Mouse (Mus musculus) spleen, adult 2 months (tissue): ENCODE measurements around the gene Terf2ip. TPM values are rescaled to one million over a fixed set of nuclear protein-coding genes. Genes with fewer than 3 reads are reported as not detected.

Experiments
- DNase-seq, 2 experiments: peaks; one replicate each; pipeline versions ENCODE4 v3.0.0 to v3.0.0-alpha.2; 2012 to 2021; ENCODE audit warnings: low spot score in 2 of 2, low read depth in 1 of 2
- H3K27ac ChIP-seq: fragments of 200-500 bp; 2 replicates; pipeline ENCODE4 v1.5.1; 2012; ENCODE audit warnings: low read length, inconsistent platforms; ENCODE audit not compliant: insufficient read depth
- H3K27me3 ChIP-seq: fragments of 200-500 bp; 2 replicates; pipeline ENCODE4 v1.6.1; 2012; ENCODE audit warnings: mild to moderate bottlenecking, moderate library complexity, low read length, inconsistent platforms; ENCODE audit not compliant: control insufficient read depth, insufficient read depth
- H3K36me3 ChIP-seq: fragments of 200-500 bp; 2 replicates; pipeline ENCODE4 v1.6.1; 2012; ENCODE audit warnings: mild to moderate bottlenecking, low read length, inconsistent platforms; ENCODE audit not compliant: control insufficient read depth, insufficient read depth
- H3K4me1 ChIP-seq: fragments of 200-500 bp; 2 replicates; pipeline ENCODE4 v1.6.1; 2011; ENCODE audit warnings: inconsistent platforms; ENCODE audit not compliant: control insufficient read depth, insufficient read depth, insufficient read length
- H3K4me3 ChIP-seq: fragments of 200-500 bp; 2 replicates; pipeline ENCODE4 v1.5.1; 2011; ENCODE audit warnings: mild to moderate bottlenecking, inconsistent platforms; ENCODE audit not compliant: insufficient read depth, insufficient read length; ENCODE audit errors: extremely low read depth
- CTCF ChIP-seq: fragments of 200-500 bp; IDR thresholded peaks from 2 replicates; pipeline ENCODE4 v1.5.1; 2011; ENCODE audit warnings: mild to moderate bottlenecking, inconsistent platforms; ENCODE audit not compliant: insufficient read depth, insufficient read length, insufficient replicate concordance; ENCODE audit errors: extremely low read depth
- POLR2A ChIP-seq: fragments of 200-500 bp; IDR thresholded peaks from 2 replicates; pipeline ENCODE4 v1.6.1; 2011; ENCODE audit warnings: low read depth, low read length, inconsistent platforms
- WGBS: fragments of 180-500 bp; shearing (Covaris S2); methylation state at CpG from one replicate; pipeline ENCODE4 v1.1.7; 2018; 5-methylcytosine and 5-hydroxymethylcytosine counted together
- polyA plus RNA-seq: library from polyadenylated mRNA; depleted of rRNA; stranded (reverse); fragments of >200 nt; gene quantifications from 2 replicates; pipeline ENCODE4 v1.2.3, GENCODE M21; 2012

Gene Terf2ip
- polyA plus RNA-seq, 1 experiment, result 6.9 TPM

GRCm38 (mm10) chr8:112005601-112006000 lies 5.6 kb upstream of the Terf2ip start:
- DNase-seq, result no peak
- 93% methylated on average over 6 of the region's 6 CpGs for WGBS
- Histone ChIP-seq H3K4me1 (no peaks in the 10 kb centered on the region), H3K27ac (no peak overlapping the region), H3K27me3 (no peaks in the 10 kb centered on the region), H3K4me3 (no peak overlapping the region), H3K36me3 (peaks cover 35% of the 10 kb centered on the region)
- no peak for TF ChIP-seq CTCF
- no peak for TF ChIP-seq POLR2A

GRCm38 (mm10) chr8:112007669-112008068 lies 3.5 kb upstream of the Terf2ip start:
- no peaks in the 10 kb centered on the region for H3K27me3 ChIP-seq
- no peak for DNase-seq
- TF ChIP-seq CTCF (no peak), POLR2A (no peak)
- no peak overlapping the region for H3K4me3 ChIP-seq
- H3K27ac ChIP-seq, result no peak overlapping the region
- H3K4me1 ChIP-seq, result peaks cover 4% of the 10 kb centered on the region; the same call in 1 of the 2 replicates
- H3K36me3 ChIP-seq, result peaks cover 16% of the 10 kb centered on the region
- WGBS, result 86% methylated on average over 2 of the region's 2 CpGs

- no peak for DNase-seq
- TF ChIP-seq POLR2A (no peak), CTCF (no peak)
- H3K36me3 ChIP-seq, result peaks cover 7% of the 10 kb centered on the region
- 88% methylated on average over 7 of the region's 7 CpGs for WGBS
- H3K4me3 ChIP-seq, result no peak overlapping the region
- no peaks in the 10 kb centered on the region for H3K27me3 ChIP-seq
- peaks cover 8% of the 10 kb centered on the region; the same call in 1 of the 2 replicates for H3K4me1 ChIP-seq
- no peak overlapping the region for H3K27ac ChIP-seq
Measured at GRCm38 (mm10) chr8:112009558-112009957, 1.6 kb upstream of the Terf2ip start.

GRCm38 (mm10) chr8:112011816-112012242 lies 631 bp downstream of the Terf2ip start:
- peak in 1 of 2 experiments; percentile 41 for DNase-seq

GRCm38 (mm10) chr8:112014936-112015335 lies 3.7 kb downstream of the Terf2ip start, which contains the start of gene Gm6793:
Gm6793 (minus strand) TSS chr8:112015036.
- H3K4me3 ChIP-seq, result no peak within 1 kb of the TSS; the same call in 1 of the 2 replicates
- no peak within 1 kb of the TSS for H3K27ac ChIP-seq
- no peak for TF ChIP-seq POLR2A
- TF ChIP-seq CTCF, result no peak
- 96% methylated on average over 11 of the region's 11 CpGs for WGBS
- no peaks in the 10 kb centered on the region for H3K27me3 ChIP-seq
- DNase-seq, result no peak
- peaks cover 17% of the 10 kb centered on the region for H3K36me3 ChIP-seq
- peaks cover 8% of the 10 kb centered on the region; the same call in 1 of the 2 replicates for H3K4me1 ChIP-seq

More at GRCm38 (mm10) chr8:112011816-112012242, 631 bp downstream of the Terf2ip start:
- peak overlapping the region; percentile 64 for H3K27ac ChIP-seq
- H3K4me1 ChIP-seq, result peaks cover 8% of the 10 kb centered on the region; the same call in 1 of the 2 replicates
- under 1% methylated on average over 40 of the region's 40 CpGs for WGBS
- H3K27me3 ChIP-seq, result no peaks in the 10 kb centered on the region
- TF ChIP-seq CTCF (no peak), POLR2A (no peak)
- H3K36me3 ChIP-seq, result peaks cover 7% of the 10 kb centered on the region
- peak overlapping the region; percentile 91 for H3K4me3 ChIP-seq

- Histone ChIP-seq H3K4me3 (no peak overlapping the region), H3K36me3 (no peaks in the 10 kb centered on the region), H3K27ac (no peak overlapping the region), H3K4me1 (no peaks in the 10 kb centered on the region), H3K27me3 (no peaks in the 10 kb centered on the region)
- TF ChIP-seq CTCF, result no peak
- TF ChIP-seq POLR2A, result no peak
- WGBS, result 77% methylated on average over 7 of the region's 7 CpGs
- no peak for DNase-seq
Measured at GRCm38 (mm10) chr8:112029455-112029854, 18.3 kb downstream of the Terf2ip start.

GRCm38 (mm10) chr8:112030663-112031062 lies 19.5 kb downstream of the Terf2ip start:
- WGBS, result 68% methylated on average over 6 of the region's 6 CpGs
- no peaks in the 10 kb centered on the region for H3K4me1 ChIP-seq
- DNase-seq, result no peak

More at GRCm38 (mm10) chr8:112030663-112031062, 19.5 kb downstream of the Terf2ip start:
- Histone ChIP-seq H3K4me3 (no peak overlapping the region), H3K36me3 (no peaks in the 10 kb centered on the region), H3K27me3 (no peaks in the 10 kb centered on the region), H3K27ac (no peak overlapping the region)
- TF ChIP-seq CTCF, result no peak
- no peak for TF ChIP-seq POLR2A
